Mouse (Mus musculus): ENCODE results near the gene Anapc11. TPM values are rescaled to one million over a fixed set of nuclear protein-coding genes. Genes with fewer than 3 reads are reported as not detected.

The Anapc11 gene
- polyA plus RNA-seq (2012; rRNA removed), result 49.9 and 56.0 TPM in 2 replicates

DNA sequence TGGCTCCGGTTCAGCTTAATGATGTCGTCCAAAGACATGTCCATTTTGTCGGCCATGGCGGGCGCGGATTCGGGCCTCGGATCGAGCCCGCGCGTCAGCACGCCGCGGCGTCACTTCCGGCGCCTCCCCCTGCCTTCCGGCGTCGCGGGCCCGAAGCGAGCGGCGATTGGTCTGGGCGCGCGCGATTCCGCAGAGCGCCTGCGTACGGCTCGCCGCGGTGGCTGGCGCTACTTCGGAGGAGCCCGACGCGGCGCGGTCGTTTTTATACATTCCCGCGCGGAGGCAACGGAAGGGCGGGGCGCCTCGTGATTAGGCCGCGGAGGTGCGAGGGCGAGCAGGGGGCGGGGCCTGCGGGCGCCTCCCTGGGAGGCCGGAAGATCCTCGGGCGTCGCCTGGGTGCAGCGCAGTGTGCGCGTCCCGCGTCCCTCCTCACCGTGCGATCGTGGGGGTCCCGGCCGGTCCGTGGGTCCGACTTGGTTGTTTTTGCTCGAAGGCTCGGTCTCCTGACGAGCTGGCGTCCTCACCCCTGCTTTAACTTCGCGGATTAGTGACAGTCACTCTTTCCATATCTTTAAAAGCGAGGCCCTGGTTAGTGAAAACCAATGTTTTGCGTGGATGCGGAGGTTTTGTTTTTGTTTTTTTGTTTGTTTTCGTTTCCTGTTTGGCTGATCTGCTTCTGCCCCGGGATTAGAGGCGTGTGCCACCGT lies at the start of gene Anapc11, which contains the start of gene Alyref:
Gene Anapc11, plus strand, starts transcription at position 139 of the 707 bp plus-strand sequence.
Gene Alyref, minus strand, starts transcription at position 83 of the 707 bp plus-strand sequence.

DNA sequence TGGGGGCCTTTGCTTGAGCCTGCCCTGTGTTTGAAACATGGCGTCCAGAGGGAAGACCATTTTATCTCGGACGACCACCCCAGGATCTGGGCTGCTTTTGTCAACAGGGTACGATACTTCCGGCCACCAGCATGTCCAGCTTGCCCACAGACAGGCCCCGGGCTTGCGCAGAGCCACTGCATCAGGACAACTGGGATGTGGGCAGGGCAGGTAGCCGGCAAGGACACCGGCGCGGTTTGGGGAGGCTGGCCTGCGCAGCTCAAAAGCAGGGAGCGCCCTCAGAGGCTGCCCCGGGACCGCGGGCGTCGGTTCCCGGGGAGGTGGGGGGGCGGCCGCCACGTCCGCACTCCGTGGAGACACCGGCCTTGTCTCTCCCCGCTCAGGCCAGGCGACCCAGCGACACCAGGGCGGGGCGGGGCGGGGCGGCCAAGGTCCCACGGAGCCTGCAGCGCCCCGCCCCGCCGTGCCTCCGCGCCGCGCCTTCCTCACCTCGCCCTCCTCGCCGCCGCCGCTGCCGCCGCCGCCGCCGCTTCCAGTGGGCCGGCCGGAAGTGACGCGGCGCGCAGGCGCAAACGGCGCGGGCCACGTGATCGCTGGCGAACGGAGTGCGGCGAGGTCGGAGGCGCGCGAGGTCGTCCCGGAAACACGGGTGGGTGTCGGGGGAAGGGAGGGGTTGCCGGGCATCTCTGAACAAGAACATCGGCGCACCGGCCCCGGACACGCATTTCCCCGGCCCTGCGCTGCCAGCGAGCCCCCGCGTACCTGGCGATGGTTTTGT lies 48.9 kb upstream of the Anapc11 start, which contains the start of gene Mcrip1:
Gene Mcrip1, minus strand, starts transcription at position 560 of the 778 bp plus-strand sequence.

GRCm38 (mm10) chr11:120550810-120551440 lies 47.3 kb upstream of the Anapc11 start, which contains the start of gene Ppp1r27:
Gene Ppp1r27, minus strand, starts transcription at chr11:120551132.

GRCm38 (mm10) chr11:120572752-120573584 lies 25.3 kb upstream of the Anapc11 start, which contains the start of gene P4hb:
Gene P4hb, minus strand, starts transcription at chr11:120573253.

DNA sequence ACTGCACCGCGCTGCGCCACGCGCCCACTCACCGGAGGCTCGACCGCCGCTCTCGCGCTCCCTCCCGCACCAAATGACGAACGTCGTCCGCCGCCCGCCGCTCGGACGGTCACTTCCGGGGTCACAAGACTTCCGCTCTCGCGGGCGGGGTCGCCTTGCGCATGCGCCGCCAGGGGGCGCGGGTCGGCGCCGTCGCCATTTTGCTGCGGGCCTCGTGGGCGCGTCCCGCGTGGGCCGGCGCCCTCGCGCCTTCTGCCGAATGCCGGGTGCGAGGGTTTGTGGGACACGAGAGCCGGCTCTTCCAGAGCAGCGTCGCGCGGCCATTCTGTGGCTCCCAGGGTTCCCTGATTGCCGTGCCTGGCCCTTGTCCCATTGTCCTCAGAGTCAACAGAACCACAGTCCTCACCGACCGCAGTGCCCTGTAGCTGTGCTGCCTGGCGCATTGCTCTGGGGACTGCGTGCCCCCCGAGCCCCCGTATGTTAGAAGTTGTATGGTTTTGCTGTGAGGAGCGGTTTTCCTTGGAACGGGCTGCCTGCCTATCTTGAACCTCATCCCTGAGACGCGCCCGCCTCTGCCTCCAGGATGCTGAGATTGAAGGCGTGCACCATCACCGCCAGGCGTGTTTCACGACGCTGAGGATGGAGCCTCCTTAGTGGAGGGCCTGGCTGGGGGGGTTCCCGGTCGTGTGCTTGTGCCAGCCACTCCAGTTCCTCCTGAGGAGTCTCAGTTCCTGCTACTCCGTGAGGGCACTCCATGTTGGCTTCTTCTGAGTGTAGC lies 16.5 kb upstream of the Anapc11 start, which contains the start of gene Arhgdia:
Gene Arhgdia, minus strand, starts transcription at position 135 of the 778 bp plus-strand sequence.

DNA sequence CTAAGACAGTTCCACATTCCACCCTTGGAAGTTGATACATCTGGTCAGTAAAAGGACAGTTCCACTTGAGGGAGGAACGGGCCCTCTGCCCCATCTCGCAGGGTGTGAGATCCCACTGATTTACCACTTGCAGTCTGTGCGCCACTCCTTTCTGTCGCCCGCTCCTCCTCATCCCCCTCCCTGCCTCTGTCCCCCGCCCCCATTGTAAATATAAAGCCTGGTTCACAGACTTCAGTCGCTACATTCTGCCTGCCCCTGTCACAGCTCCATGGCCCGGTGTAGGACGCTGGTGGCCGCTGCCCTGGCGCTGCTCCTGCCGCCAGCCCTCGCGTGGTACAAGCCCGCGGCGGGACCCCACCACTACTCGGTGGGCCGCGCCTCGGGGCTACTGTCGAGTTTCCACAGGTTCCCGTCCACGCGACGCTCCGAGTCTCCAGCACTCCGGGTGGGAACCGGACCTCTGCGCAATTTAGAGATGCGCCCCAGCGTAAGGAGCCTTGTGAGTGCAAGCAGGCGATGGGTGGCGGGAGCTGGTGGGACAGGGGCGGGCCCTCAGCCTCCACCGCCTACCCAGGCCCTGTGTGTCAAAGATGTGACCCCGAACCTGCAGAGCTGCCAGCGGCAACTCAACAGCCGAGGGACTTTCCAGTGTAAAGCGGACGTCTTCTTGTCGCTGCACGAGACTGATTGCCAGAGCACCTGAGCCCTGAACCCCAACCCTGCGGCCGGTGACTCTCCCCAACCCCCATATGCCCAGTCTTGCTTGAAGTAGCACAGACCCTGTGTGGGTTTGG lies 10.2 kb downstream of the Anapc11 start, which contains the start of gene Npb:
Gene Npb, plus strand, starts transcription at position 237 of the 794 bp plus-strand sequence.

DNA sequence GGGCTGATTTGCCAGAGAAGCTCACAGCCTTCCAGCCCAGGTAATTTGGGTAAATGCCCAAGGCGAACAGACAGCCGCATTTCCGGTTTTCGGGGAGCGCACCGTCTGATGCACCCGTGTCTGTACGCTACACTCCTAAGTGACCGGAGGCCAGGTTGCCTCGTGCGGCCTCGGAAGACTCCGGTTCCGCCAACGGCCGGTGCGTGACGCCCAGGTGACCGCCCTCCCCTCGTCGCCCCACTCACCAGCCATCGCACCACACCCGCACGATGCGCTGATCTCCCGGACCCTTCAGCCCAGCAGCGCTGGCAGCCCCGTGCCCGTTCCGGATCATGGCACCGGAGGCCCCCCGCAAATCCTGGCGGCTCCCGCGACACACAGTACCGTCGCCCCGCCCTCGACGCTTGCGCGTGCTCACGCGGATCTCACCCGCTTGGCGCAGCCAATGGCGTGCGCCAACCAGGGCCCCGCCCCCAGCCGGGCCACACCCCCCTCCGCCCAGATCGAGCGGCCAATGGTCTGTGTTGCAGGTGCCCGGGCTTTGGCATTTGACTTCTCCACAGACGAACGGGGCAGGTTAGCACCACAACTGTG lies 19.4 kb downstream of the Anapc11 start, which contains the start of gene Pcyt2:
Gene Pcyt2, minus strand, starts transcription at position 418 of the 594 bp plus-strand sequence.

GRCm38 (mm10) chr11:120625152-120625775 lies 27.0 kb downstream of the Anapc11 start, which contains the start of gene Sirt7:
Gene Sirt7, minus strand, starts transcription at chr11:120625240.

DNA sequence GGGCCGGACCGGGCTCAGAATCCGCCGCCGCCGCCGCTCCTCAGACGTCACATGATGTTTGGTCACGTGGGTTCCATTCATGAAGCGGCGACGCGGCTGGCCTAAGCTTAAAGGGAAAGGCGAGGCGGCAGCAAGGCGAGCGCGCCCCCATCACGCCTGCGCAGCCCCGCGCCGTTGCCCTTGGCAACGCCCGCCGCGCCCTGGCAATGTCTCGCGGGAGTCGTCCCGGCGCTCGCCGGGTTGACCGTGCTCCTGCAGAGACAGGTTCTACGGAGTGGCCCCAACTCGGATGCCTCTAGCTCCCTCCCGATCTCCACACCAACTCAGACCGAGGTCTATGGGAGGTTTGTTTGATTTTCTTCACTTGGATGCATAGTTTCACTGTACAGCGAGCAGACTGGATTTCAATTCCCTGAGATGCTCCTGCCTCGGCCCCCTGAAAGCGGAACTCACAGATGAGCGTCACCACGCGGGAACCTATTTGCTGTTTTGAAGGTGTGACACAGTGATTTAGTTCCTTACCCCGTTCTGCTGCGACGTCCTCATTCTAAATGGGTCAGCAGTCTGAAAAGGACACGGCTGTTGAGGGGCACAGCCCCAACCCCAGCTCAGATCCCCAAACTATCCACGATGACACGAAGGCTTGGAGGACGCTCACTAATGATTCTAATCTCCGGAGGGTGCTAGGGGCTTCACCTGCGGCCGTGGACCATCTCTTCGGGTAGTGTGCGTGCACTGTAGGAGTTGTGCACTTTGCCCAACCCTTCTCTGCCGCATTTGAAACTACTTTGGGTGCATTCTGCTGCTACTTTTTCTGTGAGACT lies 35.5 kb downstream of the Anapc11 start, which contains the start of gene Mafg:
Gene Mafg, minus strand, starts transcription at position 81 of the 824 bp plus-strand sequence.

GRCm38 (mm10) chr11:120643601-120643987 lies 45.4 kb downstream of the Anapc11 start, which contains the start of gene Pycr1:
Gene Pycr1, minus strand, starts transcription at chr11:120643769.

DNA sequence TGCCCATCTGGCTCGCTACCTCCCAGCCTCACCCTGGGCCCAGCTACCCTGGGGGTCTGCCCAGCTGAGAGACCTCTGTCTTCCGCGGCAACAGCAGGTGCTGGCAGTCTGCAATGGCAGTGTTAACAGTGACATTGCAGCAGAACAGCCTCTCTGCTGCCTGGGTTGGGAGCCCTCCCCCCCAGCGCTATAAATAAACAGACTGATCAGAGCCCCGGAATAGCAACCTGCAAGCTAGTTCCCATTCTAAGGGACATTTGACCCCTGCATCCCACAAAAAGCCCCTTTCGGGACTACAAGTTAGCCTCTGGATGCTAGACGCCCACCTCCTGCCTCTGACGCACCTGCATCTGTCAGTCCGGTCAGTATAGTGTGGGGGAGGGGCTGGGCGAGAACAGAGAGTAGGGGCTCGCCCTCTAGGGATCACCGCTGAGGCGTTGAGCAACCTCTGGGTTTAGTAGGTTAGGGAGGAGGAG lies 49.8 kb downstream of the Anapc11 start, which contains the start of gene Myadml2:
Gene Myadml2, minus strand, starts transcription at position 158 of the 476 bp plus-strand sequence.

Other genes starting within 250 kb of the Anapc11 start
- 238 and 303 TPM in 2 replicates for gene Actg1, start 249.9 kb upstream of the Anapc11 start, polyA plus RNA-seq (2012; rRNA removed)
- 0.03 TPM in 1 of 2 replicates, not detected in the other for gene Fscn2, start 236.9 kb upstream of the Anapc11 start, polyA plus RNA-seq (2012; rRNA removed)
- gene Faap100, start 219.7 kb upstream of the Anapc11 start, polyA plus RNA-seq (2012; rRNA removed), result 5.3 and 5.7 TPM in 2 replicates
- gene Nploc4, start 160.7 kb upstream of the Anapc11 start, polyA plus RNA-seq (2012; rRNA removed), result 18.5 and 22.6 TPM in 2 replicates
- 0.03 TPM in 1 of 2 replicates, not detected in the other for gene Tspan10, start 155.8 kb upstream of the Anapc11 start, polyA plus RNA-seq (2012; rRNA removed)
- 0.22 and 0.25 TPM in 2 replicates for gene Pde6g, start 144.9 kb upstream of the Anapc11 start, polyA plus RNA-seq (2012; rRNA removed)
- gene Oxld1, start 140.4 kb upstream of the Anapc11 start, polyA plus RNA-seq (2012; rRNA removed), result 4.2 and 5.3 TPM in 2 replicates
- 15.5 and 17.7 TPM in 2 replicates for gene Ccdc137, start 140.3 kb upstream of the Anapc11 start, polyA plus RNA-seq (2012; rRNA removed)
- 8.3 and 11.6 TPM in 2 replicates for gene Arl16, start 130.8 kb upstream of the Anapc11 start, polyA plus RNA-seq (2012; rRNA removed)
- gene Mrpl12, start 113.8 kb upstream of the Anapc11 start, polyA plus RNA-seq (2012; rRNA removed), result 77.5 and 86.5 TPM in 2 replicates
- 27.2 and 31.8 TPM in 2 replicates for gene Slc25a10, start 106.6 kb upstream of the Anapc11 start, polyA plus RNA-seq (2012; rRNA removed)
- gene Gcgr, start 67.7 kb upstream of the Anapc11 start, polyA plus RNA-seq (2012; rRNA removed), result 16.1 and 19.1 TPM in 2 replicates
- 25.4 and 28.5 TPM in 2 replicates for gene Mcrip1, start 48.7 kb upstream of the Anapc11 start, polyA plus RNA-seq (2012; rRNA removed)
- gene Ppp1r27, start 47.3 kb upstream of the Anapc11 start, polyA plus RNA-seq (2012; rRNA removed), result 0.14 TPM in 1 of 2 replicates, not detected in the other
- gene P4hb, start 25.2 kb upstream of the Anapc11 start, polyA plus RNA-seq (2012; rRNA removed), result 239 and 240 TPM in 2 replicates
- 151 and 168 TPM in 2 replicates for gene Arhgdia, start 16.8 kb upstream of the Anapc11 start, polyA plus RNA-seq (2012; rRNA removed)
- gene Alyref, start 56 bp upstream of the Anapc11 start, polyA plus RNA-seq (2012; rRNA removed), result 112 and 119 TPM in 2 replicates
- 4.6 and 5.4 TPM in 2 replicates for gene Npb, start 10.1 kb downstream of the Anapc11 start, polyA plus RNA-seq (2012; rRNA removed)
- 113 and 125 TPM in 2 replicates for gene Pcyt2, start 19.5 kb downstream of the Anapc11 start, polyA plus RNA-seq (2012; rRNA removed)
- gene Sirt7, start 26.8 kb downstream of the Anapc11 start, polyA plus RNA-seq (2012; rRNA removed), result 27.4 and 30.1 TPM in 2 replicates
- gene Mafg, start 35.2 kb downstream of the Anapc11 start, polyA plus RNA-seq (2012; rRNA removed), result 25.1 and 29.7 TPM in 2 replicates
- 4.4 and 4.5 TPM in 2 replicates for gene Pycr1, start 45.3 kb downstream of the Anapc11 start, polyA plus RNA-seq (2012; rRNA removed)
- 0.14 and 0.28 TPM in 2 replicates for gene Myadml2, start 49.7 kb downstream of the Anapc11 start, polyA plus RNA-seq (2012; rRNA removed)
- gene Notum, start 62.8 kb downstream of the Anapc11 start, polyA plus RNA-seq (2012; rRNA removed), result 0.22 and 0.43 TPM in 2 replicates
- gene Aspscr1, start 74.6 kb downstream of the Anapc11 start, polyA plus RNA-seq (2012; rRNA removed), result 16.8 and 20.5 TPM in 2 replicates
- gene Cenpx, start 115.3 kb downstream of the Anapc11 start, polyA plus RNA-seq (2012; rRNA removed), result 61.2 and 66.5 TPM in 2 replicates
- gene Lrrc45, start 115.5 kb downstream of the Anapc11 start, polyA plus RNA-seq (2012; rRNA removed), result 8.6 and 8.7 TPM in 2 replicates
- 1.3 and 1.4 TPM in 2 replicates for gene Rac3, start 123.0 kb downstream of the Anapc11 start, polyA plus RNA-seq (2012; rRNA removed)
- 9.4 and 10.1 TPM in 2 replicates for gene Dcxr, start 128.9 kb downstream of the Anapc11 start, polyA plus RNA-seq (2012; rRNA removed)
- gene Cbr2, start 133.7 kb downstream of the Anapc11 start, polyA plus RNA-seq (2012; rRNA removed), result 0.16 TPM in 1 of 2 replicates, not detected in the other
- gene Hmga1b, start 164.4 kb downstream of the Anapc11 start, polyA plus RNA-seq (2012; rRNA removed), result 2.8 and 3.7 TPM in 2 replicates
- gene Rfng, start 185.8 kb downstream of the Anapc11 start, polyA plus RNA-seq (2012; rRNA removed), result 6.9 and 8.6 TPM in 2 replicates
- gene Gps1, start 185.9 kb downstream of the Anapc11 start, polyA plus RNA-seq (2012; rRNA removed), result 61.2 and 70.7 TPM in 2 replicates
- 30.8 and 33.4 TPM in 2 replicates for gene Dus1l, start 198.0 kb downstream of the Anapc11 start, polyA plus RNA-seq (2012; rRNA removed)
- 44.8 and 46.6 TPM in 2 replicates for gene Fasn, start 226.1 kb downstream of the Anapc11 start, polyA plus RNA-seq (2012; rRNA removed)